Mouse (Mus musculus): ENCODE data around the gene Vmn1r94.
"Not testable (repeated sequence)": the region's sequence is repeated elsewhere in the genome, so short reads cannot be mapped to it uniquely, and the experiment has no call there.

The Vmn1r94 gene

GRCm38 (mm10) chr7:20168277-20168676 lies at the start of gene Vmn1r94:
Gene Vmn1r94 (minus strand): TSS chr7:20168377.
- DNase-seq (ENCODE audit: low read depth in 2 of 2, low spot score in 2 of 2): not testable (repeated sequence)

- not testable (repeated sequence) for DNase-seq (ENCODE audit: low read depth in 2 of 2, low spot score in 2 of 2)
Measured at GRCm38 (mm10) chr7:20205507-20205906, 37.3 kb upstream of the Vmn1r94 start, which contains the start of gene Gm6164. Gene Gm6164 (minus strand): TSS chr7:20205607.

- not testable (repeated sequence) for DNase-seq (ENCODE audit: low read depth in 2 of 2, low spot score in 2 of 2)
Measured at GRCm38 (mm10) chr7:20193410-20193809, 25.2 kb upstream of the Vmn1r94 start, which contains the start of gene Vmn1r95. Gene Vmn1r95 (plus strand): TSS chr7:20193710.

GRCm38 (mm10) chr7:20138988-20139387 lies 29.2 kb downstream of the Vmn1r94 start, which contains the start of gene Vmn1r93:
Gene Vmn1r93 (minus strand): TSS chr7:20139088.
- not testable (repeated sequence) for DNase-seq (ENCODE audit: low read depth in 2 of 2, low spot score in 2 of 2)

- DNase-seq (ENCODE audit: low read depth in 2 of 2, low spot score in 2 of 2): not testable (repeated sequence)
Measured at GRCm38 (mm10) chr7:20122479-20122878, 45.7 kb downstream of the Vmn1r94 start, which contains the start of gene Gm16442. Gene Gm16442 (minus strand): TSS chr7:20122579.
